Mouse (Mus musculus): ENCODE measurements around the gene Apba2. TPM values are rescaled to one million over a fixed set of nuclear protein-coding genes. Genes with fewer than 3 reads are reported as not detected.

Gene Apba2
- total RNA-seq, 2 experiments from 2014 or later: 0.49 to 1.1 TPM

DNA sequence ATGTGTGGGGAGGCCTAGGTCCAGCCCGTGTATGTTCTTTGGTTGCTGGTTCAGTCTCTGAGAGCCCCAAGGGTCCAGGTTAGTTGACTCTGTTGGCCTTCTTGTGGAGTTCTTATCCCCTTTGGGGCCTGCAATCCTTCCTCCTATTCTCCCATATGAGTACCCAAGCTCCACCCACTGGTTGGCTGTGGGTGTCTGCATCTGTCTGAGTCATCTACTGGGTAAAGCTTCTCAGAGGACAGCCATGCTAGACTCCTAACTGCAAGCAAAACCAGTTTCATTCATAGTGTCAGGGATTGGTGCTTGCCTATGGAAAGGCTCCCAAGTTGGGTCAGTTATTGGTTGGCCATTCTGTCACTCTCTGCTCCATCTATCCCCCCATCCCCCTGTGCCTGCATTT lies 29.8 kb downstream of the Apba2 start:
- DNase-seq: no peak

DNA sequence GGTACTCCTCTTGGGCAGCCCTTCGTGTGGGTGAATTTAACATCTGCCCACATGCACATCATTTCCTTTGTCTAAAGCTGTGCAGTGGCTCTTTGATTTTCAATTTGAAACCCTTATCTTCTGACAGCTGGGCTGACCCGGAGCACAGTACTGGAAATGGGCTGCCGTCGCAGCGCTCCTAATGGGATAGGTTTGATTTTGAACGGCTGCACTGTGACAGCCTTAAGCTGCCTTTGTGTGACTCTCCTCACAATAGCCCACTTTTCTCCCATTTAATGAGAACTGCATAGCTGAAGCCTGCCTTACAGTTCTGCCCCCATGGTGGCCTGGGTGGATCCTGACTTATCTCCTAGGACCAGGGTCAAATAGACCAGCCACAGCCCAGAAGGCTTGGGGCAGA lies 31.9 kb downstream of the Apba2 start:
- DNase-seq: no peak

DNA sequence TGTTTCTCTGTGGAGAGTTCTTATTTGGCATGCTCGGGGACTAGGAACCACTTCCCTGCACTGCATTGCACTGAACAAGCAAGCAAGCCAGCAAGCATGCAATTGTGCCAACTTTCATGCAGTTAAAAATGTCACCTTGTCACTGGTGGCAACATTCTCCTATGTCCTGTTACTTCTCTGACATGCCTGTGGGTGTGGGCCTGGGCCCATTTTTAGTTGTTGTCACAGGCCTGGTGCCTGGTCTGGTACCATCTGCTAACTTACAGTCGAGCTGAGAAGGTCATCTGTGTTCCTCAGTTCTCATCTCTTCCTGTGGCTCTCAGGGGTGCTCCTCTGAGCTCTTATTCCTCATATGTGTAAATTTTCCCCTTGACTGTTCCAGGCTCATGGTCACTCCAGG lies 33.8 kb downstream of the Apba2 start:
- DNase-seq: no peak

DNA sequence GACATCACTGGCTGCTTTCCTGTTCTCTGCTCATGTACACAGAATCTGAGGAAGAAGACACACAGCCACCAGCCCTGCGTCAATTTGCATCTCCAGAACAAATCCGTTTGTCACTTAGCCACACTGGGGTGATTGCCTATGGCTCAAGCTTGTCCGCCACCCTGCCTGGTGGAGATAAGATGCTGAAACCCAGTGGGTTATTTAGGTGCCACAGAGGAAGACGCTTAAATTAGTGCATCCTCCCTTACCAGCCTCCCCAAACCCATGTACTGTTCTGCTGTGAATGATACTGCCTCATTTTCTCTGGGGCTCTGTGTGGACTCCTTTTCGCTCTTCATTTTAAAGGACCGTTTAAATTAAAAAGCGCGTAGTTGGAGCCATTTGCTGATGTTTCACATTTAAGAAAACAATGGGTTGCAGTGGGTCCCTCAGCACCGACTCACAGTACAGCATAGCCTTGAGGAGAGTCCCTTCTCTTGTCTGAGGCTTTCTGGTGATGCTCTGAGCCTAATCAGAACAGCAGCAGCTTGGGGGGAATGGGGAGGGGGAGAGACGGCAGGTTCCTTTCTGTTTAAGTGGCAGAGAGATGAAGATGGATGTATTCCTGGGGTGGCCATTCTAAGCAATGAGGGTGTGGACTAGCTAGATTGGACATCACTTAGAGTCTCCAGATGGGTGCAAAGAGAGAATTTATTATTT lies 38.1 kb downstream of the Apba2 start:
- DNase-seq: no peak

DNA sequence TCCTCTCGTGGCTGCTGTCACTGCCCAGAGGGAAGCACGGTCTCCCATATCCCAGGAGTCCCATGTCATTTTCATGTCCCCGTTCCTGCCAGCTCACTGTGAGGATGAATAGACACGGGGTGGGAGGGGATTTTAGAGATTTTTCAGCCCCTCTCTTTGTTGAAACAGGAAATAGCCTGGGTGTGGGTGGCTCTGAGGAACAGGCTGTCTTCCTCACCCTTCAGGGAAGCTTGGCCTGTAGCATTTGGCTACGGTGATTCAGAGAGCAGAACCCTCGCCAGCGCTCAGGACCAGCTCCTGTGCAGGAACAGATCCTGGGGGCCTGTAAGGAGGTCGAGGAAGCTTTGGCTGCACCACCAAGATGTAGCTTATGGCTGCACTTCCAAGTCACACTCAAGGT lies 45.3 kb downstream of the Apba2 start:
- no peak for DNase-seq

DNA sequence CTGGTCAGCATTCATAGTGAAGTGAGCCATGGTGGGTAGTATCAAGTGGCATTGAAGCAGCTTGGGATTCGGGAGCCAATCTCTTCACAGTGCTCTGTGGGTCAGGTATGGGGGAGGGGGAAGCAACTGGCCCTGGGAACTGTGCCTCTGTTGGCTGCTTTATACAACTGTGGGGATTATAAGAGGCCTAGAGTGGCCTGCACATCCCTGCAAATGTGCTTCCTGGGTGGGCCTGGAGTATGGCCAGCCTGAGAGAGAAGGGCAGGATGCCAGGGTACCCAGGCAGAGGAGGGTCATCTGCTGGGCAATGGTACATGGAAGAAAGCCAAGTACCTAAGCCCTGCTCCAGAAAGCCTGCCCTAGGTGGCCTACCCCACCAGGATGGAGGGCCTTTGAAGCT lies 49.4 kb downstream of the Apba2 start:
- no peak for DNase-seq

DNA sequence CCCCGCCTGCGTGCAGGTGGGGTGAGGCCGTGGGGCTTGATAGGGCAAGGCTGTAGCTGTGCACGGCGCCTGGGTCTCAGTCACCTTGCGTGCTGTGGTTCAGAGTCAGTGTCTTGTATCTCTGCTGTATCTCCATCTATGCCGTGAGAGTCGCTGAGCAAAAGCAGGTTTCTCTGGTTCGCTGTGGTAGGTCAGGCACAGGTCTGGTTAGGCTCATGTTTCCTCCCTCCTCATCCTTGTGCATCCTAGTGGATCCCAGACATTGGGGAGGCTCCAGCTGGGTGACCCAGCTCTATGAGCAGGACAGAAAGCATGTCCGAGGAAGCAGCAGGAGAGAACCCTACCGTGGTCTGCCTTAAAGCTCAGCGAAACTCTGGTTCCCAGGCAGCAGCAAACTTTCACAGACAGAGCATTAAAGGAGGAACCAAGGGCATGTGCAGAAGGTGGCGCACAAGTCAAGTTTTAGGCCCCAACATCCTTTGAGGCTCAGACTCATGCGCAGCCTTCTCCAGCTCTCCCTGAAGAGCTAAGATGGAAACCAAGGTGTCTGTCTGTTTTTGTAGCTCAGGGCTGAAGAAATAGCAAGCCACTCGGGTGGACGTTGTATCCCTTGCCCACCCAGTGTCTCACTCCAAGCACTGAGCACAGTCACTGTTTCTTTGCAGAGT lies 51.2 kb downstream of the Apba2 start:
- no peak for DNase-seq

DNA sequence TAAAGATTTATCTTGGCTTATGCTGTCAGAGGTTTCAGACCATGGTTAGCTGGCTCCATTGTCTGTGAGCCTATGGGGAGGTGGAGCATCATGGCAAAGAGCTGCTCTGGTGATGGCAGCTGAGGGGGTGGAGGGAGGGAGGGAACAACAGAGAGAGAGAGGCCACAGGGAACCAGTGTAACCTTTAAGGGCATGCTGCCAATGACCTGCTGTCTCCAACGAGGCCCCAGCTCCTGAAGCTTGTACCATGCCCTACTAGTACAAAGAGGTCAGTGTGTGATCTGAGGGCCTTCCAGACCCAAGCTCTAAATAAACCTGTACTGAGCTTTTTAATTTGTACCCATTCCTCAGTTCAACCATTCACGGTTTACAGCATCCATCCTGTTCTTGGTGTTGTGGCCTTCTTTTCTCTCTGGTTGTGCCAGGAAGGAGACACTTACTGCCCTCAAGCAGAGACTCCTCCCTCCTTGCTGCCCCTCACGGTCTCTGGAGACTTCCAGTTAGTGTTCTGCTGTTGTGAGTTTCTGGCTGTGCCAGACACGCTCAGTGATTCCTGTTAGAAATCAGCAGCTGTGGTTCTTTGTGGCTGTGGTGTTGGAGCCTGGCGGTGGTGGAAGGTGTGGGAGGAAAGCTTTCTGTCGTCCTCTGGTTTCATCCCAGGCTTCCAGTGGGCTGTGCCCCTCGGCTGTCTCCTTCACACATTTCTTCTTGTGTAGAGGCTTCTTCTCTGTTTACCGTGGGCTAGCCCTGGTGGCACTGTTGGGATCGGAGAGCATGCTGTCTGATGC lies 60.4 kb downstream of the Apba2 start:
- no peak for DNase-seq

DNA sequence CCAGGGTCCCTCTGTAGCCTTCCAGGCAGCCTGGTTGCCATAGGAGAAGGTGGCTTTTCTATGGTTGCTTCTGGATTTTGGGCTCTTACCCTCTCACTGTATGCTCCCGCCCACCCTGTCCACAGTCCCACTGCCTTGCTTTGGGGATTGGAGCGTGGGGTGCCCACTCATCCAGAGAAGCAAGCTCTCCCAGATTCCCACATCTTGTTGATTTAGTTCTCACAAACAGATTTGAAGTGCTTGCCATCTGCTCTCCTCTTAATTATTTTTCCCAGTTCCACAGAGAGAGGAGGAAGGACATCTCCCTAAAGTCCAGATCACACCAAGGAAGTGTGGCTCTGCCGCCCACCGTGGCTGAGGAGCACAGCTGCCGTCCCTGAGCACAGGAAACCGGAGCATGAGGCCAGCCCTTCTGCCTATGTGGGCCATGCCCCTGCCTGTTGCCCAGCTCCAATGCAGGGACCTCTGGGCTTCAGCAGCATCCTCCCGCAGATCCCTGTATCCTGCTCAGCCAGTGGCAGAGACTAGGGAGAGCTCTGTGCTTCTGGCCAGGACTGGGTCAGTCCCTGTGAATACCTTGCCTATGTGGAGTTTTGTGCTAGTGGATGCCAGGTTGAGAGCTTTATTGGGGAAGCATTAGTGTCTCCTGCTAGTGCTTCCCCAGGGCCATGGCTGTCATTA lies 63.5 kb downstream of the Apba2 start:
- no peak for DNase-seq

DNA sequence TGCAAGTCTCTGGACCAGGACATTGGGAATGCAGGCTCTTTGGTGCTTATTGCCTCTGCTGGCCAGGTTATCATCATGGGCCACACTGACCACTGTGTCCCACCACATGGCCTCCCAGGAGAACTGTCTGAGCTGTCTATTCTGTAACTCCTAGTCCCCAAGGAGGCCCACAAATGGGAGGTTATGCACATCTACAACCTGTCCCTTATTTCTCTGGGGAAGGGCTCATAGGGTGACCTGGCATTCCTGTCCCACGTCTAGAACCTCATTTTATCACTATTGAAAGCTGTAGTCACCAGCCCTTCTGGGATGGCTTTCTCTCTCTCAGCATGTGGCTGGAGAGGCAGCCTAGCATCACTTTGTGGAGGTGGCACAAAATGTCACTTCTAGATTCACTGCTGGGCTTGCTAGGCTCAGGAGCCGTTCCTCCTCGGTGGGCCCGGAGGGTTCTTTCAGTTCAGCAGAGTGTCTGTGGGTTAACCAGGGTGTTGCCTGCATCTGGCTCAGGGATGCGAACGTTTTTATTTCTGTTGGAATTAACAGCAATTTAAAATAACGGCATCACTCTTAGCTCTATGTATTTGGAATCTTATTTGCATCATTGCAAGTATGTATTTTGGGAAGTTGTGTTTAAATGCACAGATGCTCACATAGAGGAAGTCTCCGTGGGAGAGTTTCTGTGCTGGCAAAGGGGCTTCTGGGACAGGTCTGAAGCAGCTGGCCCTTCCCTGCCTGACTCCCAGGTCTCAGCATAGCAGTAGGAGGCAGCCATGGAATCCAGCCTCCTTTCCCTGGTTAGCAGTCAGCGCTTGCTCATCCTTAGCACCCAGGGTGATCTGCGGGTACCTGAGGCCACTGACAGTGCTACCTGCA lies 65.1 kb downstream of the Apba2 start:
- no peak for DNase-seq

DNA sequence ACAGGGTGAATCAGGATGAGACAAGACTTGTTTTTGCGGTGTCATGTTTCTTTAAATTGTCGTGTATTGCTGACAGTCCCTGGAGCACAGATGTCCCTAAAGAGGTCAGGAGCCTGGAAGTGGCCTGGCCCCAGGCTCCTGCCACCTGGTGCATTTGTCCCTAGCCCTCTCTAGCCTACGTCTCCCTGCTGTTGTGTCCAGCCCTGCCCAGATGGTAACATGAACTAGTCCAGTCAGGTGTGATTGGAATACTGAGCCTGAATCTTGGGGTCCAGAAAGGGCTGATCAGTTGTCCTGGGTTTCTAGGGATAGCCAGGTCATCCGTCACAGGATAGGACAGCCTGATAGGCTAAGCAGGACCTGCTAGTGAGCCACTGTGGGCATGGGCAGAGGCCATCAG lies 67.2 kb downstream of the Apba2 start:
- DNase-seq: no peak

DNA sequence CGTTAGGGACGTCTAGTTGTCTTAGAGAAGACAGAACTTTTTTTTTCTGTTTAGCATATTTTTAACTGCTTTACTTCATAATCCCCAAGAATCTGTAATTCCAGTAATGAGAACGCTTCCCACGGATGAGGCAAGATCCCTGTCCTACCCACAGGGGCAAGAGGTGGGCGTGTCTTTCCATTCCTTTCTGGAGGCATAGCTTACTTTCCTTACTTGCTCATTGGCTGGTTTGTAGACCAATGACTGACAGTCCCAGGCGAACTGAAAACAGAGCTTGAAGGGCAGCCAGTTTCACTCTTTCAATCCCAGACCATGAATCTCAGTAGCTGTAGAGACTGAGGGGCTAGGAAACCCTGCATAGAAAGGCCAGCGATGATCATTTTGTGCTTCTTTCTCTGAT lies 68.2 kb downstream of the Apba2 start:
- DNase-seq: no peak

DNA sequence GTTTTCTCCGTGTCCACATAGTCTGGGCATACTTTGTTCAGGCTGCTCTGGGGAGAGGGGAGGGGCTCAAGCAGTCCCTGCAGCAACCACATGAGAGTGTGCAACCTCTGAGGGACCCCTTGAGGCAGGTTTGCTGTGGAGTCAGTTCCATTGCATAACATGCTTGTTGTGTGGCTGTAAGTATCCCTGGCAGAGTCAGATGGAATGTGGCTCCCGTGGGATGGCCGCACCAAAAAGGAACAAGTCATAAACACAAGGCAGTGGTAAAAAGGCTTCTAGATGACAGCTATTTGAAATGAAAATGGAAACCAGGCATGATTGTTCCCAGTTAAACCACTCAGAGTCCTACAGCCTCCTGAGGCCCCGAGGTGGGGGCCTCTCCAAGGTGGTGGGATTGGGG lies 69.4 kb downstream of the Apba2 start:
- no peak for DNase-seq

DNA sequence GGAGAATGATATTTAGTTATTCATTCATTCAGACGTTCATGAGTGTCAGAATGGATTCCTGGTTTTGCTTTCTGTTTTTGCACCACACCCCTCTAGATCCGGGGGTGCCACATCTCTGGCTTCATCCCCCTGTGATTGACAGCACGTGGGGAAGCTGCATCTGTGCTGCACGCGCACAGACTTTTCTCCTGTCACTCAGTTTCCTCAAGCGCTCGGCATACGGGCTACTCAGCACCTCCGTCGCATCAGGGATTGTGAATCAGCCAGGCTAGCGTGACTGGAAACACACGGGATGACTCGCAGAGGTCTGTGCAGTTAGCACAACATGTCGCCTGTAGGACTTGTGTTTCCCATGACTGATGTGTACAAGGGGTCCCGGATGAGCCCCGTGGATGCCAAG lies 72.6 kb downstream of the Apba2 start:
- no peak for DNase-seq

DNA sequence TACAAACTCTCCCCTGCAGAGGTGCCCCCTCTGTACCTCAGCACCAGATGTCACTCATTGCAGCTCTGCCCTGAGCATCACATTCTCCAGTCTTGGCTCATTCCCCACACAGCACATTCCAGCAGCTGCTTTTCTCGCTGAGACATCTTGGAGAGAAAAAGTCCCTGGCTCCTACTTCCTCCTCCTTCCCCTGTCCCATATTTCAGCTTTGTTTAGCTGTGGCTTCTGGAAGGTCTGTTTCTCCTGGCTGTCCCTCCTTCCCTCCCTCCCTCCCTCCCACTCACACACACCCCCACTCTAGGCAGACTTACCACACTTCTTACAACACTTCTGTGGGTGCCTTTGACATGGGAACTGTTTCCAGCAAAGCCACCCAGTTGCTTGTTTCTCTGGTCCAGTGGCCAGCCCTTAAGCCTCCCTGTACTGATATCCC lies 75.0 kb downstream of the Apba2 start:
- no peak for DNase-seq

DNA sequence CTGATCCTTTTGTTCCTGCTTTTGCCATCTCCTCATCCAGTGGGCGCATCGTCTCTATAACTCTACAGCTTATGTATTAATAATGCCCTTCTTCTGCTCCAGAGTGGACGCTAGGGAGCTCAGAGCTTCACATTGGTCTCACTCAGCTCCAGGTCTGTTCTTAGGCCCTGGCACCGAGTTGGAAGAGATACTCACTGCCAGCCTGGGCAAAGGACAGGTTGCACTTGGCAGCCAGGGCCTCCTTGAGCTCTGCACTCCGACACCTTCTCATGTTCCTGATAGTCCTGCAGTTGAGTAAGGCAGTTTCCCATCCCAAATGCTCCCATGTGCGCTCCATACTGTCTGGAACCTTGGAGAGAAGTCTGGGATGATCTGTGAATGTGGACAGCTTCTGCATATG lies 76.7 kb downstream of the Apba2 start:
- DNase-seq: no peak

DNA sequence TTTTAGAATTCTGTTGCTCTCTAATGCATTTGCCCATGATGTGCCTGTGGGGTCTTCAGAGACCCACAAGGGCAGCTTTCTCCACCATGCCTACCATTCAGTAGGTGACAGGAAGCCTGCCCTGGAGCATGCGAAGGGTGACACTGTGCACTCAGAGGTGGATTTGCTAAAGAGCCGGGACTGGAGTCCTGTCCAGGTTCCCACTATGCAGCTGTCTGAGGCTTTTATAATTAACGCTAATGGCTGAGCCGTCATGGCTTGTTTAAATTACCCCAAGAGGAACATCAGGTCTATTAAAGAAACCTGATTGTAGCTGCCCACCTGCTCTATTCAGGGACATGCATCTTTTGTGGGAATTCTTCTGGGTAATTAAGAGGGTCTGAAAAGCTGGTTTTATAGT lies 78.4 kb downstream of the Apba2 start:
- DNase-seq: no peak

DNA sequence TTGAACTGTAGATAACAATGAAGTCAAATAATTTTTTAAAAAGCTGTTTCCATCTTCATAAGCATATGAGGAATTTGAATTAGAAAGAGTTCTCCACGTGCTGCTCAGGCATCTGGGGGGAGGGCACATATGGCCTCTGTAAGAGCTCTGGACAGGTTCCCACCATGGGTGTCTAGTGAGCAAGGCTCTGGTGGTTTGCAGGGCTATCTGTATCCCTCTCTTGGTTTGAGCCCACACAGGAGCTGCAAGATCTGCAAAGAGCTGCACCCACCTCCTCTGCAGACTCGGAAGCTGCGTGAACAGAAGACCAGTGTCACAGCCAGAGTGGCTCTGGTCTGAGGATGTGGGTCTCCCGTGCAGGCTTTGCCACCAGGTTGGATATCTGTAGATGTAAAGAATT lies 78.8 kb downstream of the Apba2 start:
- no peak for DNase-seq

DNA sequence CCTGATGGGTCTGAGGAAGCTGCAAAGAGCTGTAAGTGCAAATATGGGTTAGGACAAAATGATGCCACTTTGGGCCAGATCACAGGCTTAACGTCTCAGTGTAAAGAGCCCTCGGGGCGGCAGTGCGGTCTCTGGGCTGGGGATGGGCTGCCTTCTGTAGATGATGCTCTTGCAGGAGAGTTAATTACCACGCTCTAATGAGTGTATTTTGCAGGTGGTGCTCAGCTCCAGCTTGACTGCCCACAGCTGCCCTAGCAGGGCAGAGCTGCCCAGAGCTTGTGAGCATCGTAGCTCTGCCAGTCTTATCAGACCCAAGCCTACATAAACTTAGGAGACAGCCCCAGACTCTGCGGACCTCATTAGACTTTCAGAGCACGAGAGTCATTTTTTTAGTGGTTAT lies 80.9 kb downstream of the Apba2 start:
- no peak for DNase-seq

DNA sequence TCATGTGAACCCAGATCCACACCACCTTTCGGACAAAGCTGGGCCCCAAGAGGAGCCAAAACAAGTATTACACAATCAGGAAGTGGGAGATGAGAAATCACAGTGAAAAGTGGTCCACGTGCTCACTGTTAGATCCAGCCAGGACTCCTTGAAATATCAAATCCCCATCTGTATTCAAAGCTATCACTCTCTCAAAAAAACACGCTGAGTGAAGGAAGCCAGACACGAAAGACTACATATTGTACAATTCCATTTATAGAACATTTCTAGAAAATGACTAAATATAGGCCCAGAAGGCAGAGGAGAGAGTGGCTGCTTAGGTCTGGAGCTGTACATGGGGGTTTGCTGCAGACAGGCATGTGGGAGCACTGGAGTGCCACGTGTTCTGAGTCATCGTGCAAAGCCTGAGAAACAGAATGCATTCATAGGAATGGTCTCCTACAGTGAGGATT lies 82.2 kb downstream of the Apba2 start:
- no peak for DNase-seq

DNA sequence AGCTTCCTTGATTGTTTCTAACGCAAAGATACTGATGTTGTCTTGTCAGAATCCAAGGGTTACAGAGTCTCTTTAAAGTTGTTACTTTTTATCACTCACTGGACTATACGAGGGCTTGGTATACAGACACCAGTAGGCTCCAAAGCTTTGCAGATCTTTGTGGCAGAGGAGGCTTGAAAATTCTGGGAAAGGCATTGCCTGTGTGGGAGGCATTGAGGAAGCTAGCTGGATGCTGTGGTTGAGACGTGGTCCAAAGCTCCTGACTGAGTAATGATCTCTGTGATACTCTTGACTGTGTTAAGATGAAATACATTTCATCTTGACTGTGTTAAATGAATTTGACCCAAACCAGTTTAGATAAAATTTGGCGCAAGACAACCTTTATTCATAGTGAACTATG lies 84.6 kb downstream of the Apba2 start:
- DNase-seq: no peak

DNA sequence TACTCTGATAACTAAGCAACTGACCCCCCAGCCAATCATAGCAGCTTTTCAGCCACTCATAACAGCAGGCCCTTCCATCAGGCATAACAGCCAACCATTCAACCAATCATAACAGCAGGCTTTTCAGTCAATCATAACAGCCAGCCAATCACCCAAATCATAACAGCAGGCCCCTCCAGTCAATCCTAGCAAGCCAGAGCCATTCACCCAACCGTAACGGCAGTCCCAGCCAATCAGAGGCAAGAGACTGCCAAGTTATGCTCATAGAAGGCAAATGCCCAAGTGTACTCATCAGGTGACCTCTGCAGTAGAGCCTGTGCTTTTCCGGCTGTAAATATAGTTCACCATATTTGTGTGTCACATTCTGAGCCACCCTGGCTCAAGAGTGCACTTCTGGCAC lies 85.1 kb downstream of the Apba2 start:
- no peak for DNase-seq

Measured in gastrocnemius, postnatal 10 days (tissue).